Mouse (Mus musculus) C2C12 (cell line): ENCODE results near the gene Klhl1.

Experiments used
- CTCF ChIP-seq: IDR thresholded peaks from one replicate; pipeline ENCODE4 v1.5.1; 2011; ENCODE audit not compliant: control insufficient read depth, insufficient read depth, insufficient read length
- FOSL1 ChIP-seq: IDR thresholded peaks from one replicate; pipeline ENCODE4 v1.8.0; 2011; ENCODE audit warnings: mild to moderate bottlenecking, low read length; ENCODE audit not compliant: poor library complexity, insufficient read depth, severe bottlenecking
- MAX ChIP-seq: IDR thresholded peaks from one replicate; pipeline ENCODE4 v1.6.1; 2011; ENCODE audit warnings: mild to moderate bottlenecking, control low read depth
- MYOD1 ChIP-seq: IDR thresholded peaks from one replicate; pipeline ENCODE4 v1.6.1; 2011; ENCODE audit warnings: low read depth; ENCODE audit not compliant: control insufficient read depth, insufficient read length
- MYOG ChIP-seq: IDR thresholded peaks from one replicate; pipeline ENCODE4 v1.6.1; 2011; ENCODE audit not compliant: control insufficient read depth, insufficient read length; ENCODE audit errors: extremely low read depth
- USF1 ChIP-seq: IDR thresholded peaks from one replicate; pipeline ENCODE4 v1.6.1; 2011; ENCODE audit warnings: low read depth, mild to moderate bottlenecking, control low read depth, moderate library complexity

DNA sequence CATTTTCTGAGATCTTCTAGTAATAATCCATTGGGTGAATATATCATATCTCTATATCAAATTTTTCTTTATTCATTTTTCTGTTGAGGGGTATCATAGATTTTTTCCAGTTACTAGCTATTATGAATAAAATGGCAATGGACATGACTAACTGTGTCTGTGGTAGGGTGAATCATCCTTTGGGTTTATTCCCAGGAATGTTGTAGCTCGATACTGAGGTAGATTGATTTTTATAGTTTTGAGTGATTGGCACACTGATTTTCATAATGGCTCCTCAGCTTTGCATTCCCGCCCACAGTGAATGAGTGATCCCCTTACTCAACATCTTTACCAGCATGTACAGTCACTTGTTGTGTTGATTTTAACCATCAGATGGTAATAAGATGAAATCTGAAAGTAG, 19.0 kb downstream of the Klhl1 start:
- no peak for TF ChIP-seq CTCF
- no peak for TF ChIP-seq FOSL1
- no peak for TF ChIP-seq MYOG
- TF ChIP-seq MAX = no peak
- no peak for TF ChIP-seq MYOD1
- TF ChIP-seq USF1 = no peak
